Mouse (Mus musculus) kidney, adult 11 months (tissue): Measurements from ENCODE around the gene Foxj1.
"Not testable (repeated sequence)": the region's sequence is repeated elsewhere in the genome, so short reads cannot be mapped to it uniquely, and the experiment has no call there.

Source experiments
- DNase-seq: peaks from one replicate; pipeline ENCODE4 v3.0.0; 2022

Foxj1 gene

GRCm38 (mm10) chr11:116335244-116336036 is at the start of gene Foxj1:
Foxj1 (minus strand) TSS chr11:116335399.
- DNase-seq: peak; percentile 93

DNA sequence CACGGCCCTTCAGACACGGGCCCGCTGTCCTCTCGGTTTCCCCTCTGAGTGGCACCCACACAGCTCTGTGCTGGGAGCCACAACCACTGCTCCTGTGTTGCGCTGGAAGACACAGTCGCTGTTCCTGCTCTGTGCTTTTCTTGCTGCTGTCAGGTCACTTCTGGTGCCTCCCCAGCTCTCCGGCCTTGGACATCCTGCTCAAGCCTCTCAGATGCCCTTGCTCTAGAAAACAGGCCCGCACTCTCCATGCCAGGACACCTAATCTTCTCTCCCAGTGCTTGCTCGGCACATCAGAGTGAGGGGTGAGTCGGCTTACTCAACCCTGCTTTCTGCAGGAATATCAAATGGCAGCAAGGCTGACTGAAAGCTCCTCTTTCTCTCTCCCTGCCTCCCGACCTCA is 49.0 kb upstream of the Foxj1 start:
- DNase-seq: no peak

- DNase-seq: not testable (repeated sequence)
Measured at GRCm38 (mm10) chr11:116383070-116383469, 47.9 kb upstream of the Foxj1 start.

- no peak for DNase-seq
Measured at GRCm38 (mm10) chr11:116380767-116381166, 45.6 kb upstream of the Foxj1 start.

DNA sequence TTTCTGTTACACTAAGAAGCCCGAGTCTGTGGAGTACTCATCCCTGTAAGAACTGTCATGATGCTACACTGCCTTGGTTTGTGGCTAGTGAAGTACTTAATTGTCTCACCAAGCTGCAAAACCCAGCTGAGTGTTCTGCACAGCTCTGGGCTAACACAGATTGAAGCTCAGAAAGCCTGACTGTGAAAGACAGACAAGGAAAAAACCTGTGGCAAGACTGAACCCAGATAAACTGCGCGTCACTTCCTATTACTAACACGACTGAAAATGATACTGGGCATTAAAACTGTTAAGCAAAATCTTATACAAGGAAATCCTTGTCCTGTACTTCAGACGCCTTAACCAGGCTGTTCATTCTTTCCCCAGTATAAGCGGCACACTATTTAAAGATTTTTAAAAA is 44.3 kb upstream of the Foxj1 start:
- no peak for DNase-seq

DNA sequence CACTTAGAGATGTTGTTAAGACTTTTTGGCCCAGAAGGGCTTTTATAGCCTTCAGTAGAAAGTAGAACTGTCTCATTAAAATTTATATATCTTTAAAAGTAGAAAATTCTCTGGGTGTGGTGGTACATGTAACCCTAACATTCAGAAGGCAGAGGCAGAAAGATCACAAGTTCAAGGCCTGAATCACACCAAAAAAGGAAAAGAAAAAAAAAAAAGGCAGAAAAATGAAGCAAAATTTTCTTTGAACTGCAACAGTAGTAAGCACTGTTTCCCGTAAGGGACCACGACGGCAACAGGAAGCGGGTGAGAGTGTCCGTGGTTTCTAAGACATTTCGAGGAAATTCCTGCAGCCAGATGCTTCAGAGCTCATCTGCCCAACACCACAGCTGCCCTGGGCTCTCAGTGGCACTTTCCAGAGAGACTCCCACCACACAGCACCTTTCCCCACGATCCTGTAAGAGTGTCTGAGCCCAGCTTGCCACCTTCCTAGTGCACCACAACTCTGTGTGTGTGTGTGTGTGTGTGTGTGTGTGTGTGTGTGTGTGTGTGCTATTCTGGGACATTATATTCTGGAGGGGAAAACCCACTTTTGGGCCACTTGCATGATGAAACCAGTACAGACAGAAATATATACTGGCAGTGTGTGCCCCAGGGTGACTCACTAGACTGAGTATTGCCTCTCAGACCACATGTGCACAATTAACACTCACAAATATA is 41.9 kb upstream of the Foxj1 start:
- no peak for DNase-seq

DNA sequence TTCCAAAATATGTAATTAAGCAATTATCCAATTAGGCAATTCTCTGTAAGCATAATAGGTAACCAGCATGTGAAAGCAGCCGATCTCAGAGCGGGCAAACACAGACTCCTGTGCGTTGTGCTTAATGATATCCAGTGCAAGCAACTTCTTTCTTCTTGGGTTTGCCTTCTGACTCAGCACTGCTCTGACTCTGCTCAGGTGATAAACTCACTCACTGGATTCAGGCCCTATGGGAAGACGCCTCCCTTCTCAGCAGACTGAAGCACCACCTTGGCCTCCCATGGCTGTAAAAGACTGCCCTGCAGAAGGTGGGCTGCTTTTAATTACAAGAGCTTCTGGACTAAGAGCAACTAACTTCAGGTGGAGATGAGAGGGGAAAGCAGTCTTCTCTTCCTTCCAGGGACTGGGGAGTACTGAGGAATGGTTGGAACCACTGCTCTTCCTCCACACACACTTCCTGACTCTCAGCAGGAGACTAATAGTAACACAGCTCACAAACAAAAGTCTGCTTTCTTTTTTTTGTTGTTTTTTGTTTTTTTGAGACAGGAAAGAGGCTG is 36.8 kb upstream of the Foxj1 start:
- DNase-seq: no peak

GRCm38 (mm10) chr11:116369633-116370032 is 34.4 kb upstream of the Foxj1 start:
- no peak for DNase-seq

DNA sequence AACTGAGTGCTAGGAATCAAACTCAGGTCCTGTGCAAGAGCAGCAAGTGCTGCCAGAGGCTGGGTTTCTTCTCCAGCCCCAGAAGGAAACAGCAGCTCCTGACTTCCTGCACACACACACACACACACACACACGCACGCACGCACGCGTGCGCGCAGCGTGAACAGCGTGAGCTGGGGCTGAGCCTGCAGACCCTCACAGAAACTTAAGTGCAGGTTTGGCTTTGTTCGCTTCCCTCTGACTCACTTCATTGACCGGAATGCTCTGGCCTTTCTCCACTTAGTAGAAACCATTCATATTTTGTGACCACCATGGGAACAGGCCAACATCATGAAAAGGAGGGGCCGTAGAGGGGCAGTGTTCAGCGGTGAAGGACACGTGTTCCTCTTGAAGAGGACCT is 33.9 kb upstream of the Foxj1 start:
- no peak for DNase-seq

GRCm38 (mm10) chr11:116368116-116368515 is 32.9 kb upstream of the Foxj1 start:
- DNase-seq: peak; percentile 84

DNA sequence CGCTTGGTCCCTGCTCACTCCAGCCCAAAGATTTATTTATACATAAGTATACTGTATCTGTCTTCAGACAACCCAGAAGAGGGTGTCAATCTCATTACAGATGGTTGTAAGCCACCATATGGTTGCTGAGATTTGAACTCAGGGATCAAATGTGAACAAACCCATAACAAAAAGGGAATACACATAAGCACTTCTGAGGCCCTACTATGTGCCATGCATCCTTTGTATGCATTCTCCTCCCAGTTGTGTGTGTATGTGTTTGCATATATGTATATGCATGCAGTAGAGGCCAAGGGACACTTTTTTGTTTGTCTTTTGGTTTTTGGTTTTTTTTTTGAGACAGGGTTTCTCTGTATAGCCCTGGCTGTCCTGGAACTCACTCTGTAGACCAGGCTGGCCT is 31.4 kb upstream of the Foxj1 start:
- no peak for DNase-seq

- no peak for DNase-seq
Measured at GRCm38 (mm10) chr11:116366124-116366523, 30.9 kb upstream of the Foxj1 start.

DNA sequence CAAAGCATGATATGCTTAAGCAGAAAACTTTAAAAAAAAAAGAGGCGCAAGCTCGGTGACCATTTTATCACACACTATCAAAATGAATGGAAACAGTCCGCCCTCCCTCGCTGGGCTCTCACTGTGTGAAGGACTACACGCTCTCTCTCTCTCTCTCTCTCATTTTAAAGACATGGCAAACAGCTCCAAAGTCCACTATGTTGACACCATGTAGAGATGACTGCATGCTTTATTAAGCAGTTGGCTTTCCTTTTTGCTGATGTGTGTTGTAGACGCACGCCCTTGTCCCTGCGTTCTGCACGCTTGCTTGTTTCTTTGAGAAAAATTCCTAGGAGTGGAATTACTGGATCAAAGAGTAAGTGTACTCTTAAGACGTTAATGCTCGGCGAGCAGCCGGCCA is 30.2 kb upstream of the Foxj1 start:
- no peak for DNase-seq

GRCm38 (mm10) chr11:116362015-116362414 is 26.8 kb upstream of the Foxj1 start:
- no peak for DNase-seq

- DNase-seq: not testable (repeated sequence)
Measured at GRCm38 (mm10) chr11:116360915-116361314, 25.7 kb upstream of the Foxj1 start.

GRCm38 (mm10) chr11:116359652-116360051 is 24.5 kb upstream of the Foxj1 start:
- DNase-seq: no peak

DNA sequence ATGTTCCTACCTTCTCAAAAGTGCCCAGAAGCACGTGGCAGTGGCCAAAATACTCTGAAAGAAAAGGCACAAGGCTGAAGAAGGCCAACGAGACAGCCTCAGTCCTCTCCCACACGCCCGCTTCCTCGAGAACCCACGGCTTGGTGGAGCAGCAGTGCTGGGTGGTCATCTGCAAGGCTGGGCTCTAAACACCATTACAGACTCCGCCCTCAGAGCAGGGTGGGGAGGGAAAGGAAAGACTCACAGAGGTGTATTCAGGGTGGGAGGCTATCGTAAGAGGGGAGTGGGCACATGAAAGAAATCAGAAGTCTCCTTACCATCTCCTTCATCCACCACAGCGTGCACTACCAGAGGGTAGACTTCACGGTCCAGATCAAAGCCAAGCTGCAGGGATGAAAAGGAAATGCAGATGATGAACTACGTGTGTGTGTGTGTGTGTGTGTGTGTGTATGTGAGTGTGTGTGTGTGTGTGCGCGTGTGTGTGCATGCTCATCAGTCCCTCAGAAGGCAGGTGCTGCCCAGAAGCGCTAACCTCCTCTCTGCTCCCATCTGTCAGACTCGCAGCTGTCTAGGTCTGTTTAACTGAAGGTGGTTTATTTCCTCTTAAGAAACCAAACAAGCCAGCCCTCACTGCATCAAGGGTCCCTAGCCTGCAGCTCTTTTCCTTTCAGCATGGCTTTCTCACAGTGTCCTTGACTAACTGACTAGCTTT is 23.9 kb upstream of the Foxj1 start:
- no peak for DNase-seq

- no peak for DNase-seq
Measured at GRCm38 (mm10) chr11:116354521-116354920, 19.3 kb upstream of the Foxj1 start.

- no peak for DNase-seq
Measured at GRCm38 (mm10) chr11:116353535-116353934, 18.3 kb upstream of the Foxj1 start.

- DNase-seq: no peak
Measured at GRCm38 (mm10) chr11:116351294-116351693, 16.1 kb upstream of the Foxj1 start.

GRCm38 (mm10) chr11:116347955-116348354 is 12.8 kb upstream of the Foxj1 start:
- DNase-seq: no peak

DNA sequence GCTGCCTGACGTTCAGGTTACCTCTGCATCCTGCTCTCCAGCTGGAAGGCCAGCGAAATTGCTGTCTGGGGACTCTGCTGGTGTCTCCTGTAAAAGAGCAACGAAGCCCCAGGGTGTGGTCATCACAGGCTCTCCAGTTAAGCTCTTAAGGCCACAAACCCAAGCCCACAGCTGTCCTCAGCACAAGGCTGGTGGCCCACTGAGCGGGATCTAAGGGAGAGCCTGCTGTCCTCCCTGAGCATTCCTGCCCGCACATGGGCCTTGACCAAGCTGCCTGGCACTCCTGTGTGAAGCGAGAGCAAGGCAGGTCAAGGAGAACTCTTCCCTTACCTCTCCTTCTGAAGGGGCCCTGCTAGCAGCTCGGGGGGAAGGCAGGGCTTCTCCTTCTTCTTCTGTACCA is 11.8 kb upstream of the Foxj1 start:
- no peak for DNase-seq

DNA sequence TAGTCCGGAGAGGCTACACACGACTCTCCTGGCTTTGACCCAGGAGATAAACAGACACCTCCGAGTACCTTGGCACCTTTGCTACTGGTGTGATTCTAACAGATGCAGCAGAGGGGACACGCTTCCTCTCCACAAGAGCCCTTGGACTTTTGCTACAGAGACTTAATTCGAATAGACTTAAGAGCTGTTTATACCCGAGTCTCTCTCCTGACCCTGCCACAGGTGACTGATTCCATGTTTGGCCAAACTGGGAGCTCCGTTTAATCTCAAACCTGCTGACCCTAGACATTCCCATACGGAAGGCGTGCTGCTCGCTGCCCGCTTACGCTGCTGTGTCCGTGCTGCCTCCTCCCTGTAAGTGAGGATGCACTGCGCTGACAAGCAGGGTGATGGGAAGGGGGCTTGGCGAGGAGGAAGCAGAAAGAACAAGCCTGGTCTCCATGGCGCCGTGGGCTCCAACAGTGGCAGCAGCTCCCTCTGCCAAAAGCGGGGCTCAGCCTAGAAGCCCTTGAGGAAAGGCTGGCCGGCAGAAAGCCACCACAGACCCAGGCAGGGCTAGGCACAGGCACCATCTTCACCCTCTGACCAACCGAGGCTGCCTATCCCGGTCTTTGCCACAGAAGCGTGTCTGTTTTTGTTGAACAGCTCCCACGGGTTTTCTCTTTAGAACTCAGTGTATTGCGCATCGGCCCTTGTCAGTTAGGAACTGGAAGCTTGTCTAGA is 7.0 kb upstream of the Foxj1 start:
- no peak for DNase-seq
